Mouse (Mus musculus): Measurements from ENCODE around the gene Pcca.
A peak's percentile ranks its signal among the peaks of the same experiment; 100 is the strongest.

DNA sequence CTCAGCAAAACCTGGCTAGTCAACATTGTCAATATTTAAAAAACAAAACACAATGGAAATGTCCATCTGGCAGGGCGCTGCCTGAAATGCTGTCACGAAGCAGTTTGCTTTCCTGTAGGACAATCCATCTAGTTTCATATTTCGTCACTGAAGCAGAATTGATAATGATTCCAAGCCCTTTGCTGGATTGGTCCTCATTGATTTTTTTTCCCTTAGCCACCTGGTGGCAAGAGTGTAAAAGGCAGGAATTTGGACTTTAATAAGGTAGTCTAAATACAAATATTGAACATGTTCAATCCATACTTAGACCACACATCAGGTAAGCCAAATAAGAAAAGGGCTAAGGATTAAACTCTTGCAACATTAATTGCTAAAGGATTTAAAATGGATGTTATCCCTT, 367.1 kb downstream of the Pcca start:
- TF ChIP-seq CTCF (IDR thresholded peaks at IDR 0.05) (peak; percentile 35), POLR2A (IDR thresholded peaks at IDR 0.05; ENCODE audit: insufficient read depth, low read depth, low read length) (no peak)
